12 mouse cellular contexts compared by ENCODE assay signal in the genomic region with DNA sequence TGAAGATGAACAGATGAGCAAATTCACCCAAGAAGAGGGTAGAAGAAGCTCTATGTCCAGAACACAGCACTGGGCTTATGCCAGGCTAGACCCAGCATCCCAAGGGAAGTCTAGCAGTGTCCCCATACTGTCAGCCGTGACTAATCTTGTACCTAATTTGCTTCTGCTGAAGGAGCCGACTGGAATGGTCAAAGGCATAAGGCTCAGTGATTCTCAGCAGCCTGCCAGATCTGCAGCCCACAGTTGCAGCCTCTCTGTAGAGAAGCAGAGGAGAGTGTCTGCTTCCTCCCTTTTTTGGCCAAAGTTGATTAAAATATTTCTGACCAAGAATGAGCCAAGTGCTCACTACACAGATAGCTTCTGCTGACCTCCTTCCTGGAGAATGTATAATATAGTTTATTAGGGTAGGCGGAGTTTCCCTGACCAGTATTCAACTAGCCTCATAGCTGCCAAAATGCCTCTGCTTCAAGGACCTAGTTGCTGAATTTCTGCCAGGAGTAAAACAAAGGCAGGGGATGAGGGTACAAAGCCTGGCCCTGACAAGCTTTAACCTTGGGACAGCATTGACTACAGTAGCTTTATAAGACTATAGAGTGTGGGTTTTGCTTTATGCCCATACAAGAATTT.
DNase-seq lines count a peak whose midpoint lies in the region; ATAC-seq and TF ChIP-seq lines count a peak whose summit lies in the region.
"Had no signal": no experiment of that assay in that cellular context is flagged by ENCODE, and none has a peak within 500 bp of the region (broad histone marks: within the 10 kb centered on the region; RNA-seq: fewer than 3 reads in every experiment).

No protein-coding gene starts in this region.

- H3K9me3 ChIP-seq in heart, postnatal 0 days (replicated peaks; ENCODE audit: control insufficient read depth, low read length): no peaks in the 10 kb centered on the region
- no peaks in the 10 kb centered on the region for H3K9me3 ChIP-seq in heart, embryonic 11.5 days (replicated peaks; ENCODE audit: control insufficient read depth, low read length)
- H3K9me3 ChIP-seq in lung, postnatal 0 days (ENCODE audit: low read length): no peaks in the 10 kb centered on the region
- no peaks in the 10 kb centered on the region for H3K9me3 ChIP-seq in stomach, embryonic 16.5 days (replicated peaks; ENCODE audit: control insufficient read depth, low read length)
- no peaks in the 10 kb centered on the region for H3K9me3 ChIP-seq in midbrain, embryonic 16.5 days (replicated peaks; ENCODE audit: control insufficient read depth, low read length, poor library complexity, severe bottlenecking)
- H3K9me3 ChIP-seq: G1E; midbrain, embryonic 13.5 days had no signal

- ATAC-seq in heart, postnatal 0 days (ENCODE audit: insufficient read depth, low read depth): peak; percentile 55
- ATAC-seq in heart, embryonic 11.5 days (replicated peaks; ENCODE audit: insufficient number of reproducible peaks, low FRiP score, low TSS enrichment): no peak
- no peak for ATAC-seq in lung, postnatal 0 days
- peak; percentile 44; the same call in 1 of the 2 replicates for ATAC-seq in stomach, embryonic 16.5 days (ENCODE audit: insufficient read depth, low FRiP score)
- ATAC-seq in midbrain, embryonic 16.5 days: no peak
- ATAC-seq: inflammation-experienced regulatory T-cells, adult 6 months; midbrain, embryonic 13.5 days had no signal

- H3K36me3 ChIP-seq in heart, postnatal 0 days (replicated peaks; ENCODE audit: control insufficient read depth, insufficient read depth, low read length): no peaks in the 10 kb centered on the region
- H3K36me3 ChIP-seq in heart, embryonic 11.5 days (ENCODE audit: control insufficient read depth, insufficient read depth, low read length): no peaks in the 10 kb centered on the region
- no peaks in the 10 kb centered on the region for H3K36me3 ChIP-seq in lung, postnatal 0 days (ENCODE audit: insufficient read depth, low read length)
- H3K36me3 ChIP-seq in stomach, embryonic 16.5 days (ENCODE audit: control insufficient read depth, insufficient read depth, low read length): no peaks in the 10 kb centered on the region
- H3K36me3 ChIP-seq in midbrain, embryonic 16.5 days (ENCODE audit: control insufficient read depth, insufficient read depth, low read length): no peaks in the 10 kb centered on the region
- H3K36me3 ChIP-seq: G1E; midbrain, embryonic 13.5 days had no signal

- H3K4me1 ChIP-seq in heart, postnatal 0 days (ENCODE audit: control insufficient read depth, insufficient read depth): peaks cover 20% of the 10 kb centered on the region
- H3K4me1 ChIP-seq in heart, embryonic 11.5 days (ENCODE audit: control insufficient read depth, insufficient read depth, low read length): peaks cover 12% of the 10 kb centered on the region
- H3K4me1 ChIP-seq in lung, postnatal 0 days (ENCODE audit: insufficient read depth, low read depth, low read length): peaks cover 7% of the 10 kb centered on the region; the same call in 1 of the 2 replicates
- H3K4me1 ChIP-seq in stomach, embryonic 16.5 days (ENCODE audit: control insufficient read depth, insufficient read depth, low read length): peaks cover 2% of the 10 kb centered on the region
- no peaks in the 10 kb centered on the region for H3K4me1 ChIP-seq in midbrain, embryonic 16.5 days (ENCODE audit: control insufficient read depth, insufficient read depth, low read length)
- H3K4me1 ChIP-seq: midbrain, embryonic 13.5 days had no signal

- no peak overlapping the region for H3K9ac ChIP-seq in heart, postnatal 0 days (replicated peaks; ENCODE audit: low read depth, low read length)
- no peak overlapping the region for H3K9ac ChIP-seq in heart, embryonic 11.5 days (ENCODE audit: low read depth, low read length)
- H3K9ac ChIP-seq in lung, postnatal 0 days (replicated peaks; ENCODE audit: low read depth): no peak overlapping the region
- H3K9ac ChIP-seq in stomach, embryonic 16.5 days (ENCODE audit: low read length): no peak overlapping the region
- no peak overlapping the region for H3K9ac ChIP-seq in midbrain, embryonic 16.5 days (ENCODE audit: low read depth, low read length)
- H3K9ac ChIP-seq: midbrain, embryonic 13.5 days had no signal

- no peak overlapping the region for H3K4me2 ChIP-seq in heart, postnatal 0 days (ENCODE audit: low read depth, low read length)
- H3K4me2 ChIP-seq in heart, embryonic 11.5 days: no peak overlapping the region
- H3K4me2 ChIP-seq in lung, postnatal 0 days (replicated peaks; ENCODE audit: low read depth, low read length): no peak overlapping the region
- no peak overlapping the region for H3K4me2 ChIP-seq in stomach, embryonic 16.5 days (ENCODE audit: low read depth, low read length)
- H3K4me2 ChIP-seq in midbrain, embryonic 16.5 days (ENCODE audit: low read length): no peak overlapping the region
- H3K4me2 ChIP-seq: midbrain, embryonic 13.5 days had no signal

- H3K4me3 ChIP-seq in heart, postnatal 0 days (ENCODE audit: low read depth, low read length): no peak overlapping the region
- no peak overlapping the region for H3K4me3 ChIP-seq in heart, embryonic 11.5 days (ENCODE audit: low read depth, low read length)
- H3K4me3 ChIP-seq in lung, postnatal 0 days (ENCODE audit: low read depth, low read length): no peak overlapping the region
- no peak overlapping the region for H3K4me3 ChIP-seq in stomach, embryonic 16.5 days (replicated peaks; ENCODE audit: low read length)
- no peak overlapping the region for H3K4me3 ChIP-seq in midbrain, embryonic 16.5 days (ENCODE audit: low read depth, low read length)
- H3K4me3 ChIP-seq: midbrain, embryonic 13.5 days had no signal

- TF ChIP-seq EP300 in heart, postnatal 0 days (IDR thresholded peaks at IDR 0.05; ENCODE audit: low read depth): no peak
- no peak for TF ChIP-seq EP300 in lung, postnatal 0 days (IDR thresholded peaks at IDR 0.05)

- H3K27ac ChIP-seq in heart, postnatal 0 days (ENCODE audit: low read depth): peak overlapping the region; percentile 54
- H3K27ac ChIP-seq in heart, embryonic 11.5 days (ENCODE audit: low read depth, low read length): no peak overlapping the region
- no peak overlapping the region for H3K27ac ChIP-seq in lung, postnatal 0 days (ENCODE audit: low read length)
- no peak overlapping the region; the same call in 1 of the 2 replicates for H3K27ac ChIP-seq in stomach, embryonic 16.5 days (ENCODE audit: low read length)
- H3K27ac ChIP-seq in midbrain, embryonic 16.5 days (ENCODE audit: low read length): no peak overlapping the region
- H3K27ac ChIP-seq: midbrain, embryonic 13.5 days had no signal

- DNase-seq in cerebellum, postnatal 14 days: peak; percentile 7
- DNase-seq in cerebellum, adult 8-10 months: no peak
- peak; percentile 57 for DNase-seq in heart, postnatal 0 days (ENCODE audit: low spot score)
- peak; percentile 50 for DNase-seq in lung, postnatal 0 days (ENCODE audit: low spot score)
- DNase-seq in lung, postnatal 4 days: no peak
- DNase-seq: right cerebral cortex, postnatal 4 days had no signal

- WGBS in heart, postnatal 0 days: 26% methylated on average over 3 of the region's 3 CpGs
- 72% methylated on average over 3 of the region's 3 CpGs for WGBS in heart, embryonic 11.5 days (ENCODE audit: insufficient replicate concordance)
- WGBS in lung, postnatal 0 days: 36% methylated on average over 3 of the region's 3 CpGs
- 55% methylated on average over 3 of the region's 3 CpGs for WGBS in stomach, embryonic 16.5 days
- 69% methylated on average over 3 of the region's 3 CpGs for WGBS in midbrain, embryonic 16.5 days

- no peaks in the 10 kb centered on the region for H3K27me3 ChIP-seq in heart, postnatal 0 days (ENCODE audit: control insufficient read depth, insufficient read depth, low read length)
- H3K27me3 ChIP-seq in heart, embryonic 11.5 days (ENCODE audit: control insufficient read depth, insufficient read depth, low read length): no peaks in the 10 kb centered on the region
- no peaks in the 10 kb centered on the region for H3K27me3 ChIP-seq in lung, postnatal 0 days (replicated peaks; ENCODE audit: insufficient read depth, low read length)
- no peaks in the 10 kb centered on the region for H3K27me3 ChIP-seq in stomach, embryonic 16.5 days (ENCODE audit: control insufficient read depth, insufficient read depth, low read length)
- no peaks in the 10 kb centered on the region for H3K27me3 ChIP-seq in midbrain, embryonic 16.5 days (ENCODE audit: control insufficient read depth, insufficient read depth, low read depth, low read length)
- H3K27me3 ChIP-seq: midbrain, embryonic 13.5 days had no signal

- no peak for TF ChIP-seq CTCF in heart, postnatal 0 days (IDR thresholded peaks at IDR 0.05; ENCODE audit: low read depth)
- TF ChIP-seq CTCF in lung, postnatal 0 days (IDR thresholded peaks at IDR 0.05): no peak

Comparison
In these comparisons a context has a peak if more than half of its experiments do, and no peak if none do; other contexts are left out.
1. DNase-seq: peak in cerebellum, postnatal 14 days (2 of 2), heart, postnatal 0 days (single experiment) and lung, postnatal 0 days (single experiment); none in cerebellum, adult 8-10 months (single experiment) and lung, postnatal 4 days (0 of 2).
2. ATAC-seq: peak in heart, postnatal 0 days (single experiment) and stomach, embryonic 16.5 days (single experiment); none in heart, embryonic 11.5 days (single experiment), lung, postnatal 0 days (single experiment) and midbrain, embryonic 16.5 days (single experiment).